Comparison of ENCODE assay signal across 8 mouse cellular contexts in the genomic region with DNA sequence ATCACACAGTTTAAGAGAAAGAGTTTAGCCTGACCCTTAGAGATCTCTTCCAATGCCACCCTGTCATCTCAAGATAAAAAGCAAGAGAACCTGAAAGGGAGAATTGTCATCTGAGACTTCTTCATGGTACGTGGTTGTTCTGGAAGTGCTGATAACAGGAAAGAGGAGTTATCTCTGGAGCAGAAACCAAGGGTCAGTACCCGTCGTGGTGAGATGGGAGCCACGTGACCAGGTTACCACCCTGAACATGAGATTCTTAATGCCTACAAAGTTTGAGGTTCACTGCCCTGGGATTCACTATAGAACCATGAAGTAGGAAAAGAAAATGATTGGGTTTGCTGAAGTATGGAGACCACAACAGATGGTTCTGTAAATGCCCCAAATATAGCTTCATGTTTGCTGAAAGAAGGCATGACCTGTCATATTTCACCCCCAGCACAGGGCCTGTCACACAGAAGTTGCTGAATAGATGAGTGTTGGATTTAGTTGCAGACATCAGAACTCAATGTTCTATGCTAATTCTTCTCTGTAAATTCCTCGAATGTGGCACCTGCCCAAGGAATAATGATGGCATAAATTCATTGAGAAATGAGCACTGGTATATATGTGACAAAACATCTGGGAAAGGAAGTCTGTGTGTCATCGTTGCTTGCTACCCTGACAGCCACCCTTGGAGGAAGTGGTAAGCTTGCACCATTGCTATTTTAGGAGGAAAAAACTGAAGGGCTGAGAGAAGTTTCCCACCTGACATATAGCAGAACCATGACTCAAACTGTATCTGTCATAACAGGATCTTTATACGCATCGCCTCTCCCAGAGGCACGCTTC. TPM values are rescaled to one million over a fixed set of nuclear protein-coding genes. Genes with fewer than 3 reads are reported as not detected.
A peak's percentile ranks its signal among the peaks of the same experiment; 100 is the strongest.
DNase-seq lines count a peak whose midpoint lies in the region; ATAC-seq and TF ChIP-seq lines count a peak whose summit lies in the region.

No protein-coding gene starts in this region.

- DNase-seq in gastrocnemius, adult 2 months, result no peak
- DNase-seq in gastrocnemius, postnatal 36 days, result no peak
- DNase-seq in A20 (ENCODE audit: low read depth, low spot score), result peak; percentile 91
- no peak for DNase-seq in adrenal gland, postnatal 4 days (ENCODE audit: low spot score in 2 of 2)
- DNase-seq in cerebellum, adult 9-11 months, result no peak
- no peak for DNase-seq in kidney, postnatal 10 days

- H3K4me3 ChIP-seq in gastrocnemius, adult 2 months, result no peak overlapping the region

- peak overlapping the region; percentile 69 for H3K27ac ChIP-seq in gastrocnemius, adult 2 months

- peak; percentile 77 for ATAC-seq in granulocyte monocyte progenitor cell, adult 5-6 weeks (replicated peaks; ENCODE audit: poor library complexity, severe bottlenecking)
- peak; percentile 66 for ATAC-seq in megakaryocyte progenitor cell, adult 5-6 weeks (replicated peaks; ENCODE audit: poor library complexity)

- TF ChIP-seq CTCF in gastrocnemius, adult 2 months (IDR thresholded peaks at IDR 0.05), result no peak

- intact Hi-C loops in gastrocnemius, adult 2 months (cut with DNase I), result no loop called here
- intact Hi-C loops in gastrocnemius, postnatal 36 days (cut with DNase I), result no loop called here

RNA-seq across cellular contexts. Expression of a gene that starts 25.9 kb away (rescaled TPM):
- 100 to 1,000 TPM; 140 to 170 TPM for total RNA-seq in gastrocnemius, adult 2 months (2021)
- total RNA-seq in gastrocnemius, postnatal 36 days (2021), result 100 to 1,000 TPM; 133 to 134 TPM
- not detected in 2 replicates for total RNA-seq in granulocyte monocyte progenitor cell, adult 5-6 weeks (2014; fragmentation: Nextera tagmentation)
- 0.73 TPM in 1 of 2 replicates, not detected in the other for total RNA-seq in granulocyte monocyte progenitor cell, adult 5-6 weeks (2017)
- total RNA-seq in megakaryocyte progenitor cell, adult 5-6 weeks (2015), result 2.8 and 4.5 TPM in 2 replicates
- total RNA-seq in megakaryocyte progenitor cell, adult 5-6 weeks (2017), result 4.0 and 8.0 TPM in 2 replicates
- total RNA-seq in adrenal gland, postnatal 4 days (2021), result 10 to 100 TPM; 12.1 to 20.3 TPM

Comparison
In these comparisons a context has a peak if more than half of its experiments do, and no peak if none do; other contexts are left out.
1. RNA of a gene that starts 25.9 kb away (total RNA-seq): 140 to 170 TPM in gastrocnemius, adult 2 months and 133 to 134 TPM in gastrocnemius, postnatal 36 days; 12.1 to 20.3 TPM in adrenal gland, postnatal 4 days, 2.8 to 8.0 TPM in megakaryocyte progenitor cell, adult 5-6 weeks and 0.73 TPM in granulocyte monocyte progenitor cell, adult 5-6 weeks; every median in the first group is over 4 times any median in the second.